Mouse (Mus musculus) left cerebral cortex, postnatal 10 days (tissue): ENCODE measurements around the gene Zfp92. TPM values are rescaled to one million over a fixed set of nuclear protein-coding genes. Genes with fewer than 3 reads are reported as not detected.
A peak's percentile ranks its signal among the peaks of the same experiment; 100 is the strongest.
"Not testable (repeated sequence)": the region's sequence is repeated elsewhere in the genome, so short reads cannot be mapped to it uniquely, and the experiment has no call there.

Source experiments
- DNase-seq, 2 experiments: peaks; one replicate each; pipeline ENCODE4 v3.0.0; 2021 to 2022; ENCODE audit warnings: low spot score in 2 of 2, mixed read lengths in 1 of 2; ENCODE audit errors: extremely low spot score in 1 of 2
- intact Hi-C: fragments of 180-260 bp; cut with DNase I; formaldehyde crosslinking; loops from one replicate; pipeline ENCODE4 v1.15.1; 2025
- total RNA-seq, 2 experiments: library from RNA; stranded (reverse); gene quantifications; 2 replicates each; pipeline ENCODE4 v1.2.3; 2021

Gene Zfp92
- total RNA-seq, result 1 to 10 TPM; 2.5 to 3.1 TPM

DNA sequence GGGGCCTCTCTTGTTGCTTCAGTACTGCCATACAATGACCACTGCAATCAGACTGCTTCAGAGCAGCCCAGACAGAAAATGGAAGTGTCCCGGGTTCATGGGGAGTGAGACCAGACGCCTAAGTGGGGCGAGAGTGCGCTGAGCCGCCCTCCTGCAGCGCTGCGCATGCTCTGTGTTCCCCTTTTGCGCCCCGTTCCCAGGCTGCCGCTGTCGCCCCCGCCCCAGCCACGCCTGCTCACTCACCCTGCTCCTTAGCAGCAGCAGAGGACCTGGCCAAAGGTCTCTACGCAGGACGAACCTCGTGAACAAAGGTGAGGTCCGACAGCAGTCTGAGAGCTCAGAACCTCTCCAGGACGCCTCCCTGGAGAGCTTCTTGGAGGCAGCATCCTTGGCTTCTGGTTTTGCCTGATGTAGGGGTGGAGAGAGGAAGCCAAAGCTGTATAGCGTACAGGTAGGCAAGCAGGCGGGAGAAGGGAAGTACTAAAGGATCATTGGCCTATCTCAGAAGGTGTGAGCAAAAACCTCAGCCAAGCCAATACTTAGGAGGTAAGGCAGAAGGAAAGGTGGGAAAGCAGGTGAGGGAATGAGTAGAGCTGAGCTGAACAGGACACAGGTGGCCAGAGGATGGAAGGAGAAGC, at the start of gene Zfp92:
TSS of gene Zfp92 (plus strand) at position 217 of the 638 bp plus-strand sequence.
- DNase-seq, result peak in 1 of 2 experiments; percentile 32
- intact Hi-C loops, result no loop called here

DNA sequence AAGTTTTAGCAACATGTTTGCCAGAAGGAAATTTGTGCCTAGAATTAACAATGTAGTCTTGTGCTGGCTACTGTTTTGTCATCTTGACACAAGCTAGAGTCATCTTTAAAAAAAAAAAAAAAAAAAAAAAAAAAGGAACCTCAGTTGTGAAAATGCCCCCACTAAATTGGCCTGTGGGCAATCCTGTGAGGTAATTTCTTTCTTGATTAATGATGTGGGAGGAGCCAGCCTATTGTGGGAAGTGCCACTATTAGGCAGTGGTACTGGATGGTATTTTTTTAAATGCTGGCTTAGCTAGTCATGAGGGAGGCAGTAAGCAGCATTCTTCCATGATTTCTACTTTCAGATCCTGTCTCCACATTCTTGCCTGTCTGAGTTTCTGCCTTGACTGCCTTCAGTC, 47.6 kb upstream of the Zfp92 start:
- intact Hi-C loops, result no loop called here
- DNase-seq, result no peak

DNA sequence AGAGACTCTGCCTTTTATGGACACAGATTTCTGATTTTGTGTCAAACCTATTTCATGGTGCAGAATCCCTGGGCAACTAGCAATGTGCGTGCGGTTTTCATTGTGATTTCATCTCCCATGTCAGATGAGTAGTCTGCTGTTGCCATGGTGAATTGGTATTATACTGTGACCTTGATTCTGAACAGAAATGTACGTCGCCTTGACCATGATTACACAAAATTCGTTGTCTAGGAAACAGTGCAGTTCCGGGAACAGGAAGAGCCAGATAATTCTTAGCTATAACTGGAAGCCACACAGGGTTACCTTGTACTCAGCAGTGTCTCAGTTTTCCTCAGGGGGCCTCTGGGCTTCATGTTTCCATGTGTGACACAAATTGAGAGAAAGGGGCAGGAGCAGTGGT, 26.5 kb upstream of the Zfp92 start:
- intact Hi-C loops, result no loop called here
- peak in 1 of 2 experiments; percentile 5 for DNase-seq

GRCm38 (mm10) chrX:73384924-73385323, 26.0 kb upstream of the Zfp92 start:
- DNase-seq, result no peak
- intact Hi-C loops, result no loop called here

DNA sequence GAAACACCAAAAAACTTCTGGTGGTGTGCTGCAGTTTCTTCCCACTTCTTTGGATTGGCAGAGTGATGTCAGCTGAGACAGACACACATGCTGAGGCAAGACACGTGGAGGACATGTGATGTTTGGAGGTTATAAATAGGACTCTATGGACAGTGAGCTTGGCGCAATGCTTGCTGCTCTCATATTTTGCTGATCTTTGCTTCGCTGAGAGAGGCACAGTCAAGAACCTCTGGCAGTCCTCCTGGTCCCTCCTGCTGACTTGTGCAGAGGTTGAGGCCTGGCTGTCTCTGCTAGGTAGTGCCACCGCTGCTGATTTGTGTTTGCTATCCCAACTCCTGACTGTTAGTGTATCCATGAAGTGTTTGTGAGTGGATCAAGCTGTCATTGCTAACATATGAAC, 19.4 kb upstream of the Zfp92 start:
- no peak for DNase-seq
- intact Hi-C loops, result no loop called here

DNA sequence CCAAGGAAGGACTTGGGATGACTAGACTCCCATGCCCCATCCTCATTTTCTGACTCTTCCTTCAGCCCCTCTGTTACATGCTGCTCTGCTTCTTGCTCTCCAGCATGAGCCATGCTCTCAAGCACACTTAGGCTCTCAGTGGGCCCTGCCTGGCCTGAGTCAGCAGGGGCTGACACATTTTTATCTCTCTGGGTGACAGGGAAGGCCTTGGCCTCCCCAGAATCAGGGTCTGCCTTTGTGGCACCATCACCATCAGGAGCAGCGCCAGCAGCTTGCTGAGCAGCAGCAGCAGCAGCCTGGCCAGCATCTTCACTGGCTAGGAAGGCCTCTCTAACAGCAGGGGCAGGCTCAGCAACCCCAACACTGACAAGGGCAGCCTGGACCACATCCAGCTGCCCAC, 14.4 kb upstream of the Zfp92 start:
- no peak for DNase-seq
- intact Hi-C loops, result no loop called here

GRCm38 (mm10) chrX:73398636-73399035, 12.3 kb upstream of the Zfp92 start, which contains the start of gene Gm18336:
TSS of gene Gm18336 (minus strand) at chrX:73398736.
- intact Hi-C loops, DNase-seq: not testable (repeated sequence)

GRCm38 (mm10) chrX:73400951-73401350, 9.9 kb upstream of the Zfp92 start:
- intact Hi-C loops, result no loop called here
- DNase-seq, result no peak

GRCm38 (mm10) chrX:73401616-73402015, 9.3 kb upstream of the Zfp92 start:
- intact Hi-C loops, result no loop called here
- DNase-seq, result no peak

DNA sequence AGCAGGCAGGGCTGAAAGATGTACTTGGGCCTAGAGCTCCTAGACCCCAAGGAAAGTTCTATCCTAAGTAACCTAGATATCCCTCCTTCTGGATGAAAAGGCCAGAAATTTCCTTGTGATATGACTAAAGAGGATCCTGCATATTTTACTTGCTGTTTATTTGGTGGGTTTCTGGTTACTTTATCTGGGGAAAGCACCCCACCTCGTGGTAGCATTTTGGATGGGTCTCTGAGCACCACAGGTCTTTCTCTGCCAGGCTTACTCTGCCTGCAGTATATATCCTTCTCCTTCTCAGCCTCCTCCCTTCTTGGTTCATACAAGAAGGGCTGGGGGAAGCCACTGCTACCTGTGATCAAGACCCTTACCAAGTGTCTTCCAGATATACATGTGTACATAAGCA, 1.9 kb downstream of the Zfp92 start:
- peak in 1 of 2 experiments; percentile 5 for DNase-seq
- intact Hi-C loops, result no loop called here

- no peak for DNase-seq
- intact Hi-C loops, result loop anchor here (5.0 to 10.0 kb wide), 2 partner anchors 118 to 365 kb away; partner anchors contain the start of gene Pnma3
Observed at GRCm38 (mm10) chrX:73430036-73430435, 19.1 kb downstream of the Zfp92 start.

DNA sequence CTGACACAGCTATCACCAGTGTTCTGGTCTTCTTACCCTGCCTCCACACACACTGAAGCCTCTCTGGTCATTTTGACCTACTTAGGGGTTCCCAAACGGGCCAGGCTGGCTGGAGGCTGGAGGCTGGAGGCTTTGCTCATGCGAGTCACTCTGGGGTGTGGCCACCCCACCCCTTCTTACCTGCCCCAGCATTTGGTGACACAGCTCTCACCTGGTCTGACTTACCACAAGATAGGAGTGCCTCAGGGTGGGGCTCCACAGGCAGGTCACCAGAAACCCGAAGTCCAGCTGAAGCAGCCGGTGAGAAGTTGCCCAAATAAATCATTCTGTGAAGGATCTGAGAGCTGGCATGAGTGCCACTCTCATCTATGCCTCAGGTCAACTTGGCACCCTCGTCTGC, 22.0 kb downstream of the Zfp92 start:
- no peak for DNase-seq
- intact Hi-C loops, result loop anchor here (5.0 to 10.0 kb wide), 2 partner anchors 121 to 368 kb away; partner anchors contain the start of gene Pnma3

- DNase-seq, result no peak
- intact Hi-C loops, result loop anchor here (10.0 kb wide), 1 partner anchor 370 kb away; the partner anchor contains the start of gene Pnma3
Observed at GRCm38 (mm10) chrX:73435252-73435651, 24.4 kb downstream of the Zfp92 start, which contains the start of gene Trex2. TSS of gene Trex2 (minus strand) at chrX:73435344.

- no peak for DNase-seq
- intact Hi-C loops, result no loop called here
Observed at GRCm38 (mm10) chrX:73441428-73441827, 30.5 kb downstream of the Zfp92 start.

- DNase-seq, result peak in 1 of 2 experiments; percentile 67
Observed at GRCm38 (mm10) chrX:73451949-73452348, 41.1 kb downstream of the Zfp92 start.

DNA sequence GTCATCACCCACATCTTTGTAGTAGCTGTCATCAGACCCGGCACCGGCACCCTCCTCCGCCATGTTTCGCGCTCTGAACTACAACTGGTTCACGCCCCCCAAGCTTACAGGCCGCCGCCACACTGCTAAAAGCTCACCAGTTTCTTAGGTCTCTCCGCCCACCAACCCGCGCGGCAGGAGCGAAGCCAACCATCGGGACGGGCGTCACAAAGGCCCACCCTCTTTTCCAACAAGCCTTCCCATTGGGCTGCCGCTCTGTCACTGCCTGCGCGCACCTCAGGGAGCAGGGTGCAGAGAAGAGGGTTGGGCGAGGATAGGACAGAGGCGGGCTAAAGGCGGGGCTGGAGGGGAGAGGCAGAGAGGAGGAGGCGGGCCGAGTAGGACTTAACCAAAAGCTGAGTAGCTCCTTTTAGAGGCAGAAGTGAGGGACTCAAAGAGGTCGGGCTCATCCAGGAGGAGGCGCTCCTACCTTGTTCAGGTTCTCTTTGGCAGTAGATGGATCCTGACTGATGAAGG, 48.0 kb downstream of the Zfp92 start, which contains the start of gene Haus7:
TSS of gene Haus7 (minus strand) at position 168 of the 516 bp plus-strand sequence.
- DNase-seq, result peak; percentile 89 to 95
- intact Hi-C loops, result loop anchor here (5.0 kb wide), 1 partner anchor 33 kb away; no protein-coding TSS in a partner anchor

More at GRCm38 (mm10) chrX:73451949-73452348, 41.1 kb downstream of the Zfp92 start:
- intact Hi-C loops, result no loop called here

DNA sequence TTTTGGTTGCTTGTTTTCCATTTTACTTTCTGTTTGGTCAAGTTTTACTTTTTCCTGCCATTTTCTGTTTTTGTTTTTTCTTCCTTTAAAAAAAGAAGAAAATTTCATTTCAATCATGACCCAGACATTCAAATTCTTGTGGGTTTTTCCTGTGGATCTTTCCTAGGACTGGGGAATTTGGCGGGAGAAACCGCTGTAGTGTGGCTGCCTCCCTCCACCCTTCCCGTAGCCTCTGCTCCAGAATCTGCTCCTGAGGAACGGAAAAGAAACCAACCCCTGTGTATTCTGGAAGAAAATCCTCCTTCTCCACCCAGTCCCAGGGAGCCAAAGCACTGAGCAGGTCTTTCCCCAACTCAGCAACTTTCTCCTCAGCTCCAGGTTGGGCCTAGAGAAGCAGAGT, 49.9 kb downstream of the Zfp92 start:
- no peak for DNase-seq
- intact Hi-C loops, result no loop called here

- intact Hi-C loops, result no loop called here
Observed at GRCm38 (mm10) chrX:73465483-73466186, 54.7 kb downstream of the Zfp92 start.

DNA sequence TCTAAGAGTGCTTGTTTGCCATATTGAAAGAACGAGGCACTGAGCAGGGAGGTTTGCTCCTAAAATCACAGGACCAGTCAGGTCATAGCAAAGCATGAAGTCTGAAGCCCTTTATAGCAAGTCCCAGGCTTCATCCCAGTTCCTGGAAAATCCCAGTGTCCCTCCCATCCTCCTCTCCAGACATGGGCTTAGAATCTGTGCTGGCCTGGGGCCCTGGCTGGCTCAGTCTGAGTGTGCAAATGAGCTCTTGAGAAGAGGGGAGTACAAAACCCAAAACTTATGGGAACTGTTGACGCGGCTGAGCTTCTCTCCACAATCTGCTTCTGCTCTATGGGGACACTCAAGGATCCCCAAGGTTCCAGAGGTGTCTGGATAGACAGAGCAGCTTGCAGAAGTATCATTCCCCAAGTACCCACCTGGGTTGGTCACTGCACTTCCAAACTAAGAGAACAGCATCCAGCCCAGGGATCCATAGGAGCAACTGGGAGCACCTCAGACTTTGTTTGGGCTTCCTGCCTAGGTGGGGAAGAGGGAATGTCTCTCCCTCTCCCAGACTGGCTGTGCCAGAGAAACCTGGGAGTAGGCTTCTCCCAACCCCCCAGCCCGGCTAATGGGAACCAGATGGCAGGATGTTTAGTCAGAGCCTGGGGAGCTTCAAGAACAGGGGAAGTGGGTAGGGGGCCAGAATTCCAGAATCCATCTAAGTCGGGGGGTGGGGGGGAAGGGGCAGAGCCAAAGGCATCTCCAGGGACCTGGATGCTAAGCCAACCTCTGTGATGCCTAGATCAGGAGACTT, 56.7 kb downstream of the Zfp92 start:
- intact Hi-C loops, result no loop called here
- peak in 1 of 2 experiments; percentile 67 for DNase-seq

More at GRCm38 (mm10) chrX:73465483-73466186, 54.7 kb downstream of the Zfp92 start:
- DNase-seq, result peak; percentile 16 to 48
